Mouse (Mus musculus) lung, embryonic 14.5 days (tissue): ENCODE measurements at regions not wholly inside any gene's neighbourhood (a gene's known extent, or its start where the extent isn't known, plus 50 kb on each side); places are given as distances from the start of the nearest gene placed in this dataset.
"Not testable (repeated sequence)": the region's sequence is repeated elsewhere in the genome, so short reads cannot be mapped to it uniquely, and the experiment has no call there.

Source experiments
- ATAC-seq: fragments of 200-750 bp; cut with Nextera tagmentation; 2 replicates; pipeline ENCODE4 v1.8.0; 2017; ENCODE audit warnings: mild to moderate bottlenecking, moderate TSS enrichment, moderate library complexity; ENCODE audit not compliant: insufficient read depth
- DNase-seq: peaks from one replicate; pipeline ENCODE4 v3.0.0-alpha.2; 2015
- H3K27ac ChIP-seq: fragments of 300-500 bp; sonication (generic); 2 replicates; pipeline ENCODE4 v1.5.1; 2014; ENCODE audit warnings: low read depth, mild to moderate bottlenecking, moderate library complexity
- H3K27me3 ChIP-seq: fragments of 300-500 bp; sonication (generic); 2 replicates; pipeline ENCODE4 v1.6.1; 2014; ENCODE audit warnings: low read length, control low read depth; ENCODE audit not compliant: insufficient read depth
- H3K36me3 ChIP-seq: fragments of 300-500 bp; sonication (generic); 2 replicates; pipeline ENCODE4 v1.6.1; 2014; ENCODE audit warnings: control low read depth; ENCODE audit not compliant: insufficient read depth
- H3K4me1 ChIP-seq: fragments of 300-500 bp; sonication (generic); 2 replicates; pipeline ENCODE4 v1.6.1; 2014; ENCODE audit warnings: antibody characterized with exemption, control low read depth; ENCODE audit not compliant: insufficient read depth
- H3K4me2 ChIP-seq: fragments of 300-500 bp; sonication (generic); 2 replicates; pipeline ENCODE4 v1.6.1; 2014; ENCODE audit warnings: mild to moderate bottlenecking
- H3K4me3 ChIP-seq: fragments of 300-500 bp; sonication (generic); 2 replicates; pipeline ENCODE4 v1.5.1; 2014; ENCODE audit warnings: low read depth, low read length
- H3K9ac ChIP-seq: fragments of 300-500 bp; sonication (generic); 2 replicates; pipeline ENCODE4 v1.6.1; 2014
- H3K9me3 ChIP-seq: fragments of 300-500 bp; sonication (generic); 2 replicates; pipeline ENCODE4 v1.6.1; 2016; ENCODE audit warnings: low read depth, low read length, control low read depth
- CTCF ChIP-seq: IDR thresholded peaks from 2 replicates; pipeline ENCODE4 v1.5.1; 2016; ENCODE audit warnings: antibody characterized with exemption, low read depth
- WGBS: fragments of 180-500 bp; shearing (Covaris S2); extraction: QIAGEN DNeasy Blood & Tissue Kit; methylation state at CpG from one replicate; pipeline ENCODE4 v1.1.7; 2014; 5-methylcytosine and 5-hydroxymethylcytosine counted together

DNA sequence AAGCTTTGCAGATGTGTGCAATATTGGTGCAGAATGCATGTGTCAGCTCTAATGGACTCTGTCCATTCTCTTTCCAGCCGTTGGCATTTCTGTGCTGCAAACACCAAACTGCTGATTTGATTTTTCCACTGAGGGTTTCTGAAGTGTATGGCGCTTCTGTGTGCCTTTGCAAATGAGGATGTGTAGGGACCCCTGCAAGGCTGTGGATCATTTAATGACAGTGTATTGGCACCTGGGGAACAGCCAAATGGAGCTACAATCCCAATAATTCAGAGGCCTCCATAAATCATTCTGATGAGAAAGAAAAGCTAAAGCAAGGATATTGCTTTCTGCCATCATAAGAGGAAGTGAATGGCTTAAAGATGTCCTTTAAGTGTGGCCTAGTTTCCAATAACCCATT, 305.9 kb upstream of the Pkdcc start:
- Histone ChIP-seq H3K4me3 (no peak overlapping the region), H3K9ac (no peak overlapping the region), H3K4me1 (no peaks in the 10 kb centered on the region), H3K27me3 (no peaks in the 10 kb centered on the region), H3K4me2 (no peak overlapping the region), H3K27ac (no peak overlapping the region), H3K36me3 (no peaks in the 10 kb centered on the region), H3K9me3 (no peaks in the 10 kb centered on the region)
- ATAC-seq (no peak), DNase-seq (no peak)
- no peak for TF ChIP-seq CTCF
- WGBS = 59% methylated on average over 2 of the region's 2 CpGs

DNA sequence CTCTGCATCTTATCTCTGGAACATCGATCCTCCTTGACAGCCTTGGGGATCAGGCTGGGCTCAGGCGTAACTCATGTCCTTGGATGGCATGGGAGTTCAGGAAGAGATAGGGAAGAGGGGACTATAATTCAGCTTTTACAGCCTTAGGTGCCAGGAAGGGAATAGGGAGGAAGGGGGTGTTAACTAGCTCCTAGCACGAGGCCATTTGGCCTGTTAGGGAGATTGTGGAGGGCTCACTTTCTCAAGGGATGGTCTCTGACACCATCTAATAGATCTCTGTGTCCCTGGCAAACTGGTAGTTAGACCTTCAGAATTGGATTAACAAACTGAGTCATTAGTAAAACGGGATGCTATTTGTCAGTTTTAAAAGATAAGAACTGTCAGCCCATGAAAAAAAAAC, 292.1 kb upstream of the Pkdcc start:
- not testable (repeated sequence) for ATAC-seq, H3K27me3 ChIP-seq, H3K27ac ChIP-seq, H3K4me1 ChIP-seq, DNase-seq, H3K4me3 ChIP-seq, H3K4me2 ChIP-seq, H3K9me3 ChIP-seq, H3K36me3 ChIP-seq, H3K9ac ChIP-seq
- 44% methylated on average over 4 of the region's 4 CpGs for WGBS

- Histone ChIP-seq H3K9me3 (no peaks in the 10 kb centered on the region), H3K36me3 (no peaks in the 10 kb centered on the region), H3K4me1 (no peaks in the 10 kb centered on the region), H3K27ac (no peak overlapping the region), H3K4me3 (no peak overlapping the region), H3K9ac (no peak overlapping the region), H3K4me2 (no peak overlapping the region), H3K27me3 (no peaks in the 10 kb centered on the region)
- WGBS = 86% methylated on average over 2 of the region's 2 CpGs
- ATAC-seq = no peak
- no peak for TF ChIP-seq CTCF
- DNase-seq = no peak
These were observed 289.3 kb upstream of the Pkdcc start for GRCm38 (mm10) chr17:82925751-82926150.

GRCm38 (mm10) chr17:82927681-82928080, 287.4 kb upstream of the Pkdcc start:
- Histone ChIP-seq H3K27ac (no peak overlapping the region), H3K27me3 (no peaks in the 10 kb centered on the region), H3K9me3 (no peaks in the 10 kb centered on the region), H3K36me3 (no peaks in the 10 kb centered on the region), H3K4me3 (no peak overlapping the region), H3K4me1 (no peaks in the 10 kb centered on the region), H3K9ac (no peak overlapping the region), H3K4me2 (no peak overlapping the region)
- no peak for ATAC-seq
- 85% methylated on average over 3 of the region's 3 CpGs for WGBS
- TF ChIP-seq CTCF = no peak
- no peak for DNase-seq

DNA sequence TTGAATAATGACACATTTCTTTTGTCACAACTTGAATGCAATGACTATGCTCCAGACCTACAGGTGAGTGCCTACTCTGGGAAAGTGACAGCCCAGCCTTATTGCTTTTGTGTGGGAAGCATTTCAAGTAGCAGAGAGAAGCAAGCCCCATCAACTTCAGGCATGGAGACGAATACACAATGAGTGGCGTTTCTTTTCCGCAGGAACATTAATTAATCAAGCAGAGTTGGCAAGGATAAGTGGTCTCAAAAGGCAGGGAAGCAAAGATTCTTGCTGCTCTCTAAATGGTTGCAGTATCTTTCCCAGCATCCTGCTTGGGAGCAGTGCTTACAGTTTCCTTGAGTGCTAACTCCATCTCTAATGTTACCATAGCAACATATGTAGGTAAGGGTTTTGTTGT, 285.6 kb upstream of the Pkdcc start:
- no peak for TF ChIP-seq CTCF
- Histone ChIP-seq H3K27me3 (no peaks in the 10 kb centered on the region), H3K9me3 (no peaks in the 10 kb centered on the region), H3K4me2 (no peak overlapping the region), H3K4me3 (no peak overlapping the region), H3K27ac (no peak overlapping the region), H3K36me3 (no peaks in the 10 kb centered on the region), H3K4me1 (no peaks in the 10 kb centered on the region), H3K9ac (no peak overlapping the region)
- DNase-seq = no peak
- 45% methylated on average over 3 of the region's 3 CpGs for WGBS
- ATAC-seq = no peak

DNA sequence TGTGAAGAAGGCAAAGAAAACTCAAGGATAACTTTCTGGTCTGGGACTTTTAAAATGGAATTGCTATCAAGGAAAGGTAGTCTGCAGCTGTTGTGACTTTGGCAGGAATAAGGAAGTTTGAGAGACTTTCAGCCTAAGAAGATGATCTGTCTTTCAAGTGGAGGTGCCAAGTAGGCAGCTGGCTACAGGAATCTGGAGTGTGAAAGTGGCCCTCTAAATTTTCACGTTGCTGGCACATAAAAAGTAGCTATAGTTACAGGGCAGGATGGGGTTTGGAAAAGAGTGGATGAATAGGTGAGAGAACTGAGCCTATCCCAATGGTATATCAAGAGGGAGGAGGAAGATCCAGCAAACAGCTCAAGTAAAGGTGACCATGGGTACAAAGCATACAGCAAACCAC, 284.4 kb upstream of the Pkdcc start:
- no peak overlapping the region for H3K4me3 ChIP-seq
- DNase-seq = no peak
- no peak for ATAC-seq
- H3K4me2 ChIP-seq = no peak overlapping the region
- no peaks in the 10 kb centered on the region for H3K36me3 ChIP-seq
- no peaks in the 10 kb centered on the region for H3K4me1 ChIP-seq
- no peaks in the 10 kb centered on the region for H3K27me3 ChIP-seq
- no peaks in the 10 kb centered on the region for H3K9me3 ChIP-seq
- no peak overlapping the region for H3K27ac ChIP-seq
- no peak for TF ChIP-seq CTCF
- WGBS = 40% methylated on average over 1 of the region's 1 CpGs
- H3K9ac ChIP-seq = no peak overlapping the region

DNA sequence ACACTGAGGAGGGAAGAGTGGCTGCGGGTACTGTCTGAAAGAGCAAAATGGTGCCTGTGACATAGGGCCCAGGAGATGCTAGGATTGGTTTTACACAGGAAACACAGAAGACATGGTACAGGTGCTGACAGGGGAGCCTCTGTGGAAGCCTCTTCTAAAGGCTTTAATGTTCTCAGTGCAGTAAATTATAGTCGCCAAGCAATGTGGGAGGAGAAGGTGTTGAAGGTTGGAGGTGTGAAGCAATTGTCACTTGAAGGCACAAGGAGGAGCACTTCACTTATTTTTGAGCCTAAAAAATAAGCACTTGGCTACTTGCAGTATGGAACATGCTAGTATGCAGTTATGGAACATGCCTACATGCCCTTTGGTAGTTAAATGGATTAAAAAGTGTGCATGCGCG, 283.6 kb upstream of the Pkdcc start:
- 83% methylated on average over 4 of the region's 4 CpGs for WGBS
- ATAC-seq (no peak), DNase-seq (no peak)
- Histone ChIP-seq H3K36me3 (no peaks in the 10 kb centered on the region), H3K27ac (no peak overlapping the region), H3K4me3 (no peak overlapping the region), H3K4me1 (no peaks in the 10 kb centered on the region), H3K9me3 (no peaks in the 10 kb centered on the region), H3K27me3 (no peaks in the 10 kb centered on the region), H3K4me2 (no peak overlapping the region), H3K9ac (no peak overlapping the region)
- no peak for TF ChIP-seq CTCF

DNA sequence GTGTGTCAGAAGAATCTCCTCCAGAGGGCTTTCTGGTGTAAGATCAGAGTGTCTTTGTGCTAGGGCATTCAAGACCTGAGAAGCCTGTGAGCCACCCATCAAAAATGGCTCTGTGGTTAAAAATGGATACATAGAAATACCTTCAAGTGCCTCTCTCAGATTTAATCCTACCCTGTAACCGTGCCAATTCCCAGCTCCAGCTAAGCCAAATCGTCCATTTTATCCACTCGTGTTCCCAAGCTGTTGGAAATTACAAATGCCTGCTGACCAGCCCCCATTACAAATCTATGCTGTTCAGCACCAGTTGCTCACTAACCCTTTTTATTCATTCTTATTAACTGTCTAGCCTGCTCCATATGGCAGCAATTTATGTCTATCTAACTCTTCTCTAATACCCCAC, 278.3 kb upstream of the Pkdcc start:
- 53% methylated on average over 3 of the region's 3 CpGs for WGBS

More for the DNA sequence above, 278.3 kb upstream of the Pkdcc start:
- Histone ChIP-seq H3K4me2 (no peak overlapping the region), H3K4me3 (no peak overlapping the region), H3K4me1 (no peaks in the 10 kb centered on the region), H3K27ac (no peak overlapping the region), H3K9ac (no peak overlapping the region), H3K27me3 (no peaks in the 10 kb centered on the region), H3K9me3 (no peaks in the 10 kb centered on the region), H3K36me3 (no peaks in the 10 kb centered on the region)
- DNase-seq (no peak), ATAC-seq (no peak)
- no peak for TF ChIP-seq CTCF
